Mouse (Mus musculus): ENCODE results near the gene Pip4p1.
"Not testable (repeated sequence)": the region's sequence is repeated elsewhere in the genome, so short reads cannot be mapped to it uniquely, and the experiment has no call there.

Pip4p1 gene

DNA sequence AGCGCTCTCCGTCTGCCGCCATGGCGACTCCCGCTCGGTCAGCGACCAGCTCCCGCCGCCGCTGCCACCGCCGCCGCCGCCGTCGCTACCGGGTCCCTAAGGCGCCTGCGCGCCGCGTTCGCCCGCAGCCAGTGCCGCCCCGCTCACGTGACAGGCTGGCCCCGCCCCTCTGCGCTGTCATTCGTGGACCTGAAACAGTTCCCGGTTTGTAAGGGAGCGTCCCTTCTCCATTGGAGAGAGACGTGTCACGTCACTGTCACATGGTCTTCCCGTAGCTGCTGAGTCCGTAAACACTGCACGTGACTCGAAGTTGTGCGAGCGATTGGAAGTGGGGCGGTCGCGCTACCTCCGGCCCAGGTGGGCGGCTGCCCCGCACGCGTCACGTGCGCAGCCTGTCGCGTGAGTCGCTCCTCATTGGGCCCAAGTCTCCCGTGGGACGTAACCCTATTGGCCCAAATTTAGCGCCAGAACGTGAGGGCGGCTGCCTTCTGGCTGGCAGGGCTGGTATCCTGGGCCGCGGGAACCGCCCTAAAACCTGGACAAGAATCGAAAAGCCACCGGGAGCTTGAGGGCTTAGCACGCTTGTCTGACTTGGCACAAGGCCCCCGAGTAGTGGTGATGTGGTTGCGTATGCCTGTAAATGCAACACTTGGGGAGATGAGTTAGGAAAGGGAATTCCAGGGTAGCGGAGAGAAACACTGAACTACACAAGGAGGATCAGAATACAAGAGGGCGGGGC lies at the start of gene Pip4p1, which contains the start of gene Pnp:
TSS of gene Pip4p1 (minus strand) at position 103 of the 739 bp plus-strand sequence.
TSS of gene Pnp (plus strand) at position 329 of the 739 bp plus-strand sequence.
- peak; percentile 100 for DNase-seq (ENCODE audit: low spot score in 2 of 2)

DNA sequence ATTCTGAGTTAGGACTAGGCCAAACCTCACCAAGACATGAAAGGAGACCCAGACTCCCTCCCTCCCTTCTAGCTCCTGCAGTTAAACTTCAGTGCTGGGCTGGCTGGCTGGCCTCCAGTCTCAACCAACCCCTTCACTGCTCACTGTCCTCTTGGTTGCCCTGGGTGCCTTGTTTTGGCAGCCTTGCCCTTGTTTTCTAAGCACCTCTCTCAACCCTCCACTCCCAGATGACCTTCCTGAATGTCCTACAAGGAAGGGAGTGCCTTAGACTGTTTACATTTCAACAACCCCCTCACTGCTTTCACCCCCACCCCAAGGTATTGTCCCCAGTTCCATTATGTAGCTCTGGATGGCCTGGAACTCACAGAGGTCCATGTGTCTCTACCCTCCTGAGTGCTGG lies 49.0 kb upstream of the Pip4p1 start:
- DNase-seq (ENCODE audit: low spot score in 2 of 2), result no peak

DNA sequence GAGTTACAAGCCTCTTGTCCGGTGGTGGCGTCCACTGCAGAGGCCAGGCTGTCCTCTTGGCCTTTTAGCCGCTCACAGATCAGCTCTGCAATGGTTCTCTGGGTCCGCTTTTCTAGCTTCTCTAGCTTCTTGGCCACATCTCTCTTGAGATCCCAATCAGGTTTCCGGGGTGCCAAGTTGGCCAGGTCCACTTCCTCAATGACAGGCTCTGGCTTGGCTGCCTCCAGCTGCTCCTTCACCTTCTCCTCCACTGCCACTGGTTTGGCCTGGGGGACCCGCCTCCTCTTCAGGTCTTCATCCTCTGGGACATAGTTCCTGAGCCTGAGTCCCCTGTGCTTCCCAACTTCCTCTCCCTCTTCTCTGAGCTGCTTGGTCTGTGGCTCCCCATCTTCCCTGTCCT lies 47.8 kb upstream of the Pip4p1 start:
- not testable (repeated sequence) for DNase-seq (ENCODE audit: low spot score in 2 of 2)

DNA sequence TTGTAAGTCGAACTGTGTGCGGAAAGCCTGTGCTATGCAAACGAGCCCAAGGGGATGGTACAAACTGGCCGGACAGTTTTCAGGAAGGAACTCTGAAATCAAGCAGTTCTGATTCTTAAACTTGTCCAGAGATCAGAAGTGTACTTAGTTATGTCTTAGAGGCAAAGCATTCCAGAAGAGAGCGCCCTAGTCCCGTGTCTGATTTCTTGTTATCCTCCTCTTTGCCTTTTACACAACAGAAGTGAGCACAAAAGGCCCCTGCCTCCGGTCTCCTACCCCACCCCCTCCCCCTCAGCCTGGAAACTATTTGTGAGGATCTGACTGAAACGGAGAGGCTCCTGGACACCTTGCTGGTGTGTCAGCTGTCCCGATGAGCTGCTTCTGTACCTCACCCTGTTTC lies 46.0 kb upstream of the Pip4p1 start:
- DNase-seq (ENCODE audit: low spot score in 2 of 2), result peak in 1 of 2 experiments; percentile 33

DNA sequence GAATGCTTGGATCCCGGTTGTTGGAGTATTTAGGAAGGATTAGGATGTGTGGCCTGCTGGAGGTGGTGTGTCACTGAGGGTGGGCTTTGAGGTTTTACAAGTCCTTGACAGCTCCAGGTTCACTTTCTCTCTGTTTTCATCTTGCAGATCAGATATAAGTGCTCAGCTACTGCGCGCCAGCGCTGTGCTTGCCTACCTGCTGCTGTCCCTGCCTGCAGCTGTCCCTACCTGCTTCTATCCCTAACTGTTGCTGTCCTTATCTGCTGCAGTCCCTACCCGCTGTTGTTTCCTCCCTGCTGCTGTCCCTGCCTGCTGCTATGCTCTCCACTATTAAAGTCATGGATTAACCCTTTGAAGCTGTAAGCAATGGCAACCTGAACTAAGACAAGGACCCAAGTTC lies 44.3 kb upstream of the Pip4p1 start:
- no peak for DNase-seq (ENCODE audit: low spot score in 2 of 2)

DNA sequence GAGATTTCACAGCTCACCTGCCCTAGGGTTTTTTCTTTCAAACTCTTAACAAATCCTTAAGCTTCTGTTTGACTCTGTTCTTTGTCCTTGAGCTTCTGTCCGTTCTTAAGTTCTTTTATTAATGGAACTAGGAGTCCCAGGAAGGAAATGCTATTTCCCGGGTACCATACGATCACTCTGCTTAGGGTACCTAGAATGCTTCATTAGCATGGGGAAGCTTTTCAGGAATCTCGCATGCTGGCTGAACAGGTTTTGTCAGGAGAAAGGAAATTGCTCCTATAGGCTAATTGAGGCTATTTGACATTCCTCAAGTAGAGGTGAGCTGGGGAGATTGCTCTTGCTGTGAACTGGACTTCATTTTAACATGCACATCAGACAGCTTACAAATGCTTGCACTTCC lies 43.0 kb upstream of the Pip4p1 start:
- DNase-seq (ENCODE audit: low spot score in 2 of 2), result no peak

DNA sequence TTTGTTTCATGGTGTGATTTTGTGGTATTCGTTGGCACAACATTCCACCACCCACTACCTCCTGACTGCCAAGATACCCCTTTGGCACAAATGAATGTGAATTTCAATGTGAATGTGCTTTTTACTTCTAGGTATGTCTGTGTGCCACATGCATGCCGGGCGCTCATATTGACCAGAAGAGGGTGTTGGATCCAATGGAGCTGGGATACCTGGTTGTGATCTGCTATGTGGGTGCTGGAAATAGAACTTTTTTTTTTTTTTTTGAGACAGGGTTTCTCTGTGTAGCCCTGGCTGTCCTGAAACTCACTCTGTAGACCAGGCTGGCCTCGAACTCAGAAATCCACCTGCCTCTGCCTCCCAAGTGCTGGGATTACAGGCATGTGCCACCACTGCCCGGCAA lies 42.4 kb upstream of the Pip4p1 start:
- not testable (repeated sequence) for DNase-seq (ENCODE audit: low spot score in 2 of 2)

DNA sequence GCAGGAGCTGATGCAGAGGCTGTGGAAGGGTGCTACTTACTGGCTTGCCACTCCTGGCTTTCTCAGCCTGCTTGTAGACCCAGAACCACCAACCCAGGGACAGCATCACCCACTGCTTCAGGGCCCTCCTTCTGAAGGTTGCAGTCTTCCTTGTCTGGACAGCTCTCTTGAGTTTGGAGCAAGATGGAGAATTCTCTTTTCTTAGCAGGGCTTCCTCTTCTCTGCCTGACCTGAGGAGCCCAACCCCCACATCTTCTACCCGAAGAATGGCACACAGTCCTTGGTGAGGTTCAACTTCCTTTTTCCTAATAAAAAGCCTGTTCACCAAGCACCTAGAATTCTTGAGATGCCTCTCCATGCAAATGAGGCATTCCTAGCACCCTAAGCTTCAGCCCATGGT lies 40.2 kb upstream of the Pip4p1 start:
- DNase-seq (ENCODE audit: low spot score in 2 of 2), result no peak

DNA sequence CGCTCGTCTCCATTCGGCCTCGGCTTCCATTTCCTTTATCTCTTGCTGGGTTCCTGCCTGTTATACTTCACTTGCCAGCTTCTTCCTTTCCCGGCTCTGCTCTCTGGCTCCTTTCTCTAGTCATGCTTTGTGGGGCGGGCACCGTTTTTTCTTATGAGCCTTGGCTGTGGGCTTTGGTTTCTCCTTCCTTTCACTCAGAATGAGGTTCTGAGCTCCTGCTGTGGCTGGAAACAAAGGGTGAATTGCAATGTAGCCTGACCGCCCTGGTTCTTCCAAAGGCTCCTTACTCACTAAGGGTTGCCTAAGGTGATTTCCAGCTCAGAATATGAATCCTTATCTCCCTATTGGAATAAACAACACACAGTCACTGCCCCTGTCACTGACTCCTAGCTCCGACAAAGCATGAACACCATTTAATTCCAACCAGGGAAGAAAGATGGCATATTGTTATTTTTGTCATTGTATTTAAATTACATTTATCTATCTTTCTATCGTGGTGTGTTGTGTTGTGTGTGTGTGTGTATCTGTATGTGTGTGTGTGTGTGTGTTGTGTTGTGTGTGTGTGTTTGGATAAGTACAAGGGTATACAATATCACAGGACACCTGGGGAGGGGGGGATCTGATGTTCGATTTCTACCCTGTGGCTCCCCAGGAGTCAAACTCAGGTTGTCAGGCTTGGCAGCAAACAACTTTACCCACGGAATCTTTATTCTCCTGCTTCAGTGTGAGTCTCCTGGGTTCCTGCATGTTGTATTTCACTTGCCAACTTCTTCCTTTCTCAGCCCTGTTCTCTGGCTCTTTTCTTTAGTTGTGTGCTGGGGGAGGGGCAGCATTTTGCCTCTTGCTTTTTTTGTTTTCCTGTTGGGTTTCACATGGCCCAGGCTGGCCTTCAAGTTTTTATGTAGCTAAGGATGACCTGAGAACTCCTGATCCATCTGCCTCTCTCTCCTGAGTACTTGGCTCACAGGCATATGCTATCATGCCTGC lies 39.2 kb upstream of the Pip4p1 start:
- peak; percentile 34 to 51 for DNase-seq (ENCODE audit: low spot score in 2 of 2)

DNA sequence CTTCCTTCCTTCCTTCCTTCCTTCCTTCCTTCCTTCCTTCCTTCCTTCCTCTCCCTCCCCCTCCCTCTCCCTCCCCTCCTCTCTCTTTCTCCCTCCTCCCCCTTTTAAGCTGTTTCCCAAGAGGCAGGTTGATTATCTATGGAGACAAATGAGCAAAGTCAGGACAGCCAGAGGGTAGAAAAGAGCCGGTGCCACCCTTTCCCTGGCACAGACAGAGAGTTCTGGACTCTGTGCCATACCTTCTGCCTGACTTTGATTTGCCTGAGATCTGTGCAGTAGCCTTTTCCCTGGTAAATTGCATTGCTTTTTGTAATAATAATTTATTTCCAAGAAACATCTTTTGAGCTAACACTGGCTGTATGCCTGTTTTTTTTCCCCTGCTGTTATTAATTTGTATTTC lies 38.4 kb upstream of the Pip4p1 start:
- no peak for DNase-seq (ENCODE audit: low spot score in 2 of 2)

DNA sequence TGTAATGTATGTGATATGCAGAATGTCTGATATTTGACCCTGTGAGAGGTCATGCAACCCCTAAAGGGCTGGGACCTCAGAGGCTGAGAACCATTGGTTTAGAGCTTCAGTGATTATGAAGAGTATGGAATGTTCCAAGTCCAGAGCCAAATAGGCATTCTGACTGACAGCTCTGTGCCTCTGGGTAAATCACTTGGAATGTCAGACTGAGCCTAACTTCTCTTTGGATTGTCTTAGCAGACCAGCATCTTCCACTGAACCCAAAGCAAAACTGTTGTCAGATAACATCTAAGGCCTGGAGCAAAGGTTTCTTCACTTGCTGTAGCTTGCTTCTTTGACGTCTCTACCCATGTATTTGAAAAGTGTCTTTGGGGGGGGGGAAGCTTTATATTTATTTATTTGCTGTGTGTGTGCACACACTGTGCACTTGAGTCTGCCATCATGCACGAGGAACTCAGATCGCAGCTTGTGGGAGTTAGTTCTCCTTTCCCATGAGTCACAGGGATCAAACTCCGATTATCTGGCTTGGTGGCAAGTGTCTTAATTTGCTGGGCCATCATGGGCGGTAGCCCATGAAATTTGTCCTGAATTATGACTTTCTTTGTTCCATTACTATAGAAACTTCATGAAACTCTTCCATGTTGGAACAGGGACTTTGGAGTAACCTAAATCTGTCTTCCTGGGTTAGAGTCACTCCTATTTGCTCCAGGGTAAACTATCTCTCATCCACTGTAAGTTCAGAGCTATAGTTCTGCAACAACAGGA lies 37.7 kb upstream of the Pip4p1 start:
- no peak for DNase-seq (ENCODE audit: low spot score in 2 of 2)

DNA sequence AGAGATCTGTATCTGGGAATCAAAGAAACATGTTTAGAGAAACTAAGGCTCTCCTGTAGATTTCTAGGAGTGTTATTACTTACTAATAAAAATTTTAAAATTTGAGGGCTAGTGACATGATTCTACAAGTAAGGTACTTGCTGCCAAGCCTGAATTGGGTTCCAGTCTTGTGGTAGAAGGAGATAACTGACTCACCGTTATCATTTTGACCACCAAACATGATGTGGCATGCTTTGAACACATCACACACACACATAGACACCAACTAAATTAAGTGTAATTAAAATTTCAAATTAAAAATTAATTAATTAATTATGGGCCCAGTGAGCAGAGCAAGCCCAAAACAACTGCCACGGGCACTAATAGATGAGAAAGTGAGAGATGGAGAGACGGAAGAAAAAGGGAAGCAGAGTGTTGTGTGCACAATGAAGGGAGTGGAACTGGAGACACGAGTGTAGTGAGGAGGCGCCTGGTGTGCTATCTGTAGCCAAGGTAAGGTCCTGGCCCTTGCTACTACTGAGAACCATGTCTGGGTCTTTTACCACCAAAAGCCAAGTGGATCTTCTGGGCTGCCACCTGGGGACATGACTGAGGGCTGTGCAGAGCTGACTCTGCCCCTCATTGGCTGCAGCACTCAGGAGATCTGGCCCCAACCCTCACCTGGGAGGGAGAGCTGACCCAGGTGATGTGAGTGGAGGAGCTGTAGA lies 27.8 kb upstream of the Pip4p1 start:
- DNase-seq (ENCODE audit: low spot score in 2 of 2), result not testable (repeated sequence)

DNA sequence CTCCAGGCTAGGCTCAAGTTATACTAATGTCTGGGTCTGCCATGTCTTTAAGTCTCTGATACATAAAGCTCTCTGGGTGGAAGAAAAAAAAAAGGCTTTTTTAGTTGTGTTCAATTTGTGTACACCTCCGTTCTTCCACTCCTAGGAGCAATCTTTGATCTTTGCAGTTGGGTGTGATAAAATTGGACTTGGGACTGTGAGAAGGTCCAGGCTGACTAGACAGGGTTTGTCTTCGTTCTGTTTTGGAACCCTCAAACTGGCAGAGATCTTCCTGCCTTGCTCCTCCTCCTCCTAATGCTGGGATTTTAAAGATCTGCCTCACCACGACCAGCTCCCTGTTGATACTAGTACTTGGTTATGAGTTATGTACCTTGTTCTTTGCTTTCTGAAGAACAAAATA lies 26.5 kb upstream of the Pip4p1 start:
- DNase-seq (ENCODE audit: low spot score in 2 of 2), result not testable (repeated sequence)

DNA sequence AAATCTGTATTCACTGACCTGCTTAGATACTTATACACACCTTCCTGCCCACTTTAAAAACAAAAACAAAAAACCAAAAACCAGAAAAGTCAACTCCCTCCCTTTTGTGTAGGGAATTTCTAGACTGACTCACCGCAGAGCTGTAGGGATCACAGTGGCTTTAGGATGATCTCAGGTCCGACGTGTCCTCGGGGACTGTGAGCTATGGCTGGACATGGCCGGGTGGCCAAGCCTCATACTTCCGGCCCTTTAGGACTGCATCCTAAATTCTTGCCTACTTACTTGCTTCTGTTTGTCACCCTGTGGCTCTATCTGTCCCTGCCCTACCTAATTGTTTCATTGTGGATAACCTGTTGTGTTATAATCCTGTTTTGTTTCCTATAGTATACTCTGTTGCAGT lies 26.1 kb upstream of the Pip4p1 start:
- not testable (repeated sequence) for DNase-seq (ENCODE audit: low spot score in 2 of 2)

DNA sequence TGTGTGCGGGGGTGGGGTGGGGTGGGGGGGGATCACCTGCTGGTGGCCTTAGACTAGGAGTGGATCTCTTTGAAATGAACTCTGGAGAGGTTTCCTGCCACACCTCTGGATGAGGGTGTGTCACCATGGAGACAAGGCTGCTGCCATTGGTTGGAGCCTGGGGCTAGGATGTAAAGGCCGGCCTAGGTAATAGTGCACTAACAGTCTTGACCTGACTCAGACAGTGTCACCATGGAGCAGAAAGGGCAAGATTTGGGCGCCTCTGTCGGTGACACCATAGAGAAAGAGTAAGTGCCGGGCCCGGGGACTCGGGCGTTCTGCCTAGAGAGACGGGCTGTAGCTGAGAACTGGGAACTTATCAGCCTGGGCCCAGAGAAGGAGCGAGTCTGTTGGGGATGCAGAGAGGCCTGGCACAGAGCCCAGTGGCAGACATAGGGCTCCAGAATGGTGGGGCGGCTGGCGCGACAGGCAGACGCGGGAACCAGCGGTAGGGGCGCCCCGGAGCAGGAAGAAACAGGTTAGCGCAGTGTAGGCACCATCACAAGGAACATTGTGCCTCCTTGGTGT lies 25.4 kb upstream of the Pip4p1 start, which contains the start of gene Pnp2:
TSS of gene Pnp2 (plus strand) at position 51 of the 567 bp plus-strand sequence.
- peak; percentile 59 to 69 for DNase-seq (ENCODE audit: low spot score in 2 of 2)

DNA sequence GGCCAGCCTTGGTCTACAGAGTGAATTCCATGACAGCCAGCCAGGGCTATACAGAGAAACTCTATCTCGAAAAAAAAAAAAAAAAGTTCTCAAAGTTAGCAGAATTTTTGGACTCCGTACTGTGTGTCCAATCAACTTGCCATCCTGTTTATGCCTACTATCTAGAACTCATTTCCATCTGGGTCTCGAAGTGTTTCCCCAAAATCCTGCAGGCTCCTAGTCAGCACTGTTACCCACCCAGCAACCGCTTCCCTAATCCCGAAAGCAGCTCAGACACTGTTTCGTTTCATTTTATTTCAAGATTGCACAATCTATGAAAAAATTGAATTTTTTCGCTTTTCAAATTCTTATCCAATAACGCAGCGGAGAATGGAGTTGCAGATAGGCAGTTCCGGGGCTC lies 24.8 kb upstream of the Pip4p1 start:
- DNase-seq (ENCODE audit: low spot score in 2 of 2), result peak in 1 of 2 experiments; percentile 38

DNA sequence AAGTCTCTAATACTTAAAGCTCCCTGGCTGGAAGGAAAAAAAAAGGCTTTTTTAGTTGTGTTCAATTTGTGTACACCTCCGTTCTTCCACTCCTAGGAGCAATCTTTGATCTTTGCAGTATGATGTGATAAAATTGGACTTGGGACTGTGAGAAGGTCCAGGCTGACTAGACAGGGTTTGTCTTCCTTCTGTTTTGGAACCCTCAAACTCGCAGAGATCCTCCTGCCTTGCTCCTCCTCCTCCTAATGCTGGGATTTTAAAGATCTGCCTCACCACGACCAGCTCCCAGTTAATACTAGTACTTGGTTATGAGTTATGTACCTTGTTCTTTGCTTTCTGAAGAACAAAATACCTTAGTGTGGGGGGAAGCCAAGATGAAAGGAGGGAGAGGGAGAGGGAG lies 14.9 kb upstream of the Pip4p1 start:
- not testable (repeated sequence) for DNase-seq (ENCODE audit: low spot score in 2 of 2)

DNA sequence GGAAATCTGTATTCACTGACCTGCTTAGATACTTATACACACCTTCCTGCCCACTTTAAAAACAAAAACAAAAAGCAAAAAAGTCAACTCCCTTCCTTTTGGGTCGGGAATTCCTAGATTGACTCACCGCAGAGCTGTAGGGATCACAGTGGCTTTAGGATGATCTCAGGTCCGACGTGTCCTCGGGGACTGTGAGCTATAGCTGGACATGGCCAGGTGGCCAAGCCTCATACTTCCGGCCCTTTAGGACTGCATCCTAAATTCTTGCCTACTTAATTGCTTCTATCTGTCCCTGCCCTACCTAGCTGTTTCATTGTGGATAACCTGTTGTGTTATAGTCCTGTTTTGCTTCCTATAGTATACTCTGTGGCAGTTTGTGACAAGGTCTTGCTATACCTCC lies 14.4 kb upstream of the Pip4p1 start:
- not testable (repeated sequence) for DNase-seq (ENCODE audit: low spot score in 2 of 2)

DNA sequence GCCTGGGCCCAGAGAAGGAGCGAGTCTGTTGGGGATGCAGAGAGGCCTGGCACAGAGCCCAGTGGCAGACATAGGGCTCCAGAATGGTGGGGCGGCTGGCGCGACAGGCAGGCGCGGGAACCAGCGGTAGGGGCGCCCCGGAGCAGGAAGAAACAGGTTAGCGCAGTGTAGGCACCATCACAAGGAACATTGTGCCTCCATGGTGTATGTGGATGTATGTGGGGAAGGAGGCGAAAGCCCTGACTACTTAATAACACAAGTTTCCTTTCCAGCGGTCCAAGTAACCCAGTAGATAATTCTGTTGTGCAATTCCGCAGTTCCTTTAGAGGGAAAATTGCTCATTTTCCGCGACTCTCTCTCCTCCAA lies 14.0 kb upstream of the Pip4p1 start:
- DNase-seq (ENCODE audit: low spot score in 2 of 2), result not testable (repeated sequence)

DNA sequence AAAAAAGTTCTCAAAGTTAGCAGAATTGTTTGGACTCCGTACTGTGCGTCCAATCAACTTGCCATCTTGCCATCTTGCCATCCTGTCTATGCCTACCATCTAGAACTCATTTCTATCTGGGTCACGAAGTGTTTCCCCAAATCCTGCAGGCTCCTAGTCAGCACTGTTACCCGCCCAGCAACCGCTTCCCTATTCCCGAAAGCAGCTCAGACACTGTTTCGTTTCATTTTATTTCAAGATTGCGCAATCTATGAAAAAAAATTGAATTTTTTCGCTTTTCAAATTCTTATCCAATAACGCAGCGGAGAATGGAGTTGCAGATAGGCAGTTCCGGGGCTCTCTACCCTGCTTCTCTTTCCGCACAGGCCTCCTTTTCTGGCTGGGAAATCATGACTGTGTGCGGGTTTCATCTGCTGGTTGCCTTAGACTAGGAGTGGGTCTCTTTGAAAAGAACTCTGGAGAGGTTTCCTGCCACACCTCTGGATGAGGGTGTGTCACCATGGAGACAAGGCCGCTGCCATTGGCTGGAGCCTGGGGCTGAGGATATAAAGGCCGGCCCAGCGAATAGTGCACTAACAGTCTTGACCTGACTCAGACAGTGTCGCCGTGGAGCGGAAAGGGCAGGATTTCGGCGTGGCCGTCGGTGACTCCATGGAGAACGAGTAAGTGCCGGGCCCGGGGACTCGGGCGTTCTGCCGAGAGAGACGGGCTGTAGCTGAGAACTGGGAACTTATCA lies 13.4 kb upstream of the Pip4p1 start, which contains the start of gene Gm49342:
TSS of gene Gm49342 (plus strand) at position 586 of the 736 bp plus-strand sequence.
- DNase-seq (ENCODE audit: low spot score in 2 of 2), result peak; percentile 97 to 98
